Mouse (Mus musculus) adrenal gland, adult 2 months (tissue): Measurements from ENCODE around the gene C1qtnf1. TPM values are rescaled to one million over a fixed set of nuclear protein-coding genes. Genes with fewer than 3 reads are reported as not detected.

Source experiments
- DNase-seq: peaks from one replicate; pipeline ENCODE4 v3.0.0; 2021
- polyA plus RNA-seq: library from polyadenylated mRNA; depleted of rRNA; stranded (reverse); fragments of >200 nt; gene quantifications from 2 replicates; pipeline ENCODE4 v1.2.3, GENCODE M21; 2012
- total RNA-seq, 2 experiments: library from RNA; stranded (reverse); gene quantifications; 2 replicates each; pipeline ENCODE4 v1.2.3; 2021

The C1qtnf1 gene
- total and polyA plus RNA-seq, 3 experiments = 14.8 to 24.8 (median 17.9) TPM

DNA sequence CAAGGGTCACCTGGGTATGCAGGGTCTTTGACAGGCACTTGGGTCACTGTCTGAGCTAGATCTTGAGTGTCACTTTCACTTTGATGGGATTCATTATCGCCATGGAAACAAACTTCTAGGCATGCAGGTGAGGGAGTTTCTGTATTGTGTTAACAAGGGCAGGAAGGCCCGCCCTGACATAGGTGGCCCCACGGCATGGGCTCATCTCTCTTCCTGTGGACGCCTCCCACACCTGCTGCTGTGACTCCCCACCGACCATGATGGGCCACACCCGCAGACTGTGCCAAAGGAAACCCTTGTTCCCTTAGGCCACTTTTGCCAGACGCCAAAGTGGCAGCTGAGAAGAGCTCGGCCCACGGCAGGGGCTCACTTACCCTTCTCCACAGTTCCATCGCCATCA, 17.5 kb upstream of the C1qtnf1 start:
- DNase-seq = no peak

DNA sequence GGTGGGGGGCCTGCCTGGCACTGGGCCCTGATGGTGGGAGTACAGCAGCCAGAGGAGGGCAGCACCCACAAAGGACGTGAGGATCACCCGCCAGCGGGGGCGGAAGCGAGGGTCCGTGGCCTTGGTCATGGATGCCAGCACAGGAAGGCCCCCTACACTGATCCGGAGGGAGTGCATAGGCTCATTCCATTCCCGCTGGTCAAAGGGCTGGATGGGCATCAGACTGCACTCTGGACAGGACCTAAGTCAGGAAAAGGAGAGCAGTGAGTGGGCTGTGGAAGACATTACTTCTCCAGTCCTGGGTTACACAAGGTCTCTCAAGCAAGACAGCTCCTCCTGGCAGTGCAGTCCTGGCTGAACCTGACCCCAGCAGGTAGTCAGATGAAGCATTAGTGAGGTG, 16.7 kb upstream of the C1qtnf1 start:
- no peak for DNase-seq

DNA sequence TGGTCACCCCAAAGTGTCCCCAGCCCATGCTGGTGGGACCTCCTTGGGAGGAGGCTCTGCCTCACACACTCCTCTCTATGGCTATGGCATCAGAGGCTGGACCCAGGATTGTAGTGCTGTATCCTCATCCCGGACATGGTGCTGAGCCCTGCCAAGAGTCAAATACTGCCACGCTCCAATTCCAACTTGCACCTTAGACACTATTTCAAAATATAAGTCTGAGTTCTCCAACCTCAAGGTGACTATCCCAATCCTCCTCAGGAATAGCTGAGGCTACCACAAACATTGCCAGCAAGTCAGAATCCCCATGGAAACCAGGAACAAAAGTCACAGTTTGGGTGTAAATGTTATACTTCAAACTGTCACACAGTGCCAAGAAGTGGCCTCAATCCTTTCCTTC, 15.4 kb upstream of the C1qtnf1 start:
- DNase-seq = no peak

DNA sequence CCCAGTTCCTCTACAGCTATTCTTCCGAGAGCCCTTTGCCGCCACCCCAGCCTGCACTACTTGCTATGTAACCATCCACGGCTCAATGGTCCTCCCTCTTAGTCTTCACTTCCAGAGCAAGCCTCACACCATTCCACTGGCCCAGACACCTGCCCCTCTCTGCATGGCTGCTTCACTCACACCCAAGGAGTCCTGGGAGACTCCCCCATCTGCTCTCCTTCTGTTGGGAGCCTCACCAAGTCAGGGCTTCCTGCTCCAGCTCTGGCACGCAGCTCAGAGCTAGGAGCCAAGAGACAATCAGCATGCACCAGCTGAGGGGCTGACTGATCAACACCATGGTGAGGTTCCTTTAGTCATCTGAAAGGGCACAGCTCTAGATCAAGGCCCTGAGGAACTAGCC, 14.9 kb upstream of the C1qtnf1 start:
- DNase-seq = no peak

DNA sequence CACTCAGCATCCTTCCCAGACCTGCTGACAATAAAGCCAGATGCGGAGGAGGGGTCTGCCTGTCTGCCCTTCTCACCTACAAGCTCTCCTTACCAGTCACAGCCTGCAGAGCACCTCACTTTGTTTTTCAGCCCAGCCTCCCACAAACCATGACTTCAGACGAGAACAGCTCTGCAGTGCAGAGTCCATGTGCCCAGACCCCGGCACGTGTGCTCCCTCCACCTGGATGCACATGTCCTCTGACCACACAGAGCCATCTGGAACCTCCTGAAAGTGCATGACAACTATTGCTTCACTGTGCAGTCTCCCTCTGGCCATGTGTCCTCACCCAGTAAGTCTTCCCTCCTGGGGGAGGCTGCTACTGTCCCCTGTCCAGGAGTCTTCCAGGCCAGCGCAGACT, 13.7 kb upstream of the C1qtnf1 start:
- no peak for DNase-seq

DNA sequence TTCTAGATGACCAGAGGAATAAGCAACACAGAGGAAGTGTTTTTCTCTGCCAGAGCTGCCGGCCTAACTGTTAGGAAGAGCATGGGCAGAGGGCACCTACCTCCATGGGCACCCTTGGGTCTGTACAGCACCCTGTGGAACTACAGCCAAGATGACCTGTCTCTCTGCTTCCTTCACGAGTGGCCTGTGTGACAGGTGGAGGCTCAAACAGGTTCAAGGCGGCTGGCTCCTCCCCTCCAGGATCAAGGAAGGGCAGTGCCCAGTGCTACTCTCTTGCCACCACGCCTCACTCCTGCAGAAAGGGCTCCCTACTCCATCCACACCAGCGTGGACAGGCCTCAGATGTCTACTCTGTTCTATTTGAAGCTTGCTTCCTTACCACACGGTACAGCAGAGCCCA, 12.4 kb upstream of the C1qtnf1 start:
- DNase-seq = no peak

DNA sequence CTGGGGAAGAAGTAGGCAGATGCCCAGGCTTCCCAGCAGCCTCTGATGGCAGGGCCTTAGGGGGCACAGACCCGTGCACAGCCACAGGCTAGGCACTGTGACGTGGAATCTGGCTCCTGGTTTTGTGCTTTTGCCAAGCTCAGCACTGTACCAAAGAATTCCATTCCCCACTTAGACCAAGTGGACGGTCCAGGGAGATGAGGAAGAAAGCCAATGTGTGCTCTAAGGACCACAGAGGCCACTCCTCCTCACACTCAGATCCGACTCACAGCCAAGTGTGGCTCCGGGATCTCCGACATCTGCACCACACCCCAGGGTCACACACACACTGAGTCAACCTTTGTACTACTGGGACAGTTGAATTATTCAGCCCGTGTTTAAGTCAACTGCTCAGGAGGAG, 12.0 kb upstream of the C1qtnf1 start:
- DNase-seq = no peak

DNA sequence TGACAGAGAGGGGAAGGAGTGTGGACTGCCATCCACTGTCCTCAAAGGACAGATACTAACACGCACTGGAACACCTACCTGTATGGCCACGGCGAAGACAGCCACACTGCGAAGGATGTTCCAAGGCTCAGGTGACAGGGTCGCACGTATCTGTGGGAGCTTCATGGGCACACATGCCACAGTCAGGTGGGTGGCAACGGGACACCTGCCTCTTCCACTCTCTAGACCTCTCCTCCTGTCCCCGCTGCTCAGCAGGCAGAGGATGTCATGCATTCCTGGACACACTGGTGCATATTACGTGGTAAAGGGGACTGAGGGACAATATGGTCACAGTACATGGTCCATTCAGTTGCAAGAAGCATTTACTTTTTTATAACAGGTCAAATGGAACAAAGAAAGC, 10.5 kb upstream of the C1qtnf1 start:
- no peak for DNase-seq

DNA sequence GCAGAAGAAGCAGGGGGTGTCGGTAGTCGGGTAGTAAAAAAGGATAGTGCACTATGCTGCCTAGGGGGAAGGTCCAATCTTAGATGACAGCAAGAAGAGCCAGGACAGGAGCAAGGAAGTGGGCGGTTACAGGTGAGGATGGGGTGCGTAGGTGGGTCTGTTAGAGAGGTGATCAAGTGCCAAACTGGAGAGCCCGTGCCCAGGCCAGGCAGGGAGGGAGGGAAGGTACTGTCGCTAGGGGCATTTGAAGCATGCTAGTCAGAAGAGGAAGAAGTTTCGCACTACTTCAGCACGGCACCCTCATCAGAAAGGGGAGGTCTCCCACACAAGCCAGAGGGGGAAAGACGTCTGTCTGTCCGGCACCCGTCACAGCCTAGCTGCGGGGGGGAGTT, 9.6 kb upstream of the C1qtnf1 start:
- DNase-seq = no peak

DNA sequence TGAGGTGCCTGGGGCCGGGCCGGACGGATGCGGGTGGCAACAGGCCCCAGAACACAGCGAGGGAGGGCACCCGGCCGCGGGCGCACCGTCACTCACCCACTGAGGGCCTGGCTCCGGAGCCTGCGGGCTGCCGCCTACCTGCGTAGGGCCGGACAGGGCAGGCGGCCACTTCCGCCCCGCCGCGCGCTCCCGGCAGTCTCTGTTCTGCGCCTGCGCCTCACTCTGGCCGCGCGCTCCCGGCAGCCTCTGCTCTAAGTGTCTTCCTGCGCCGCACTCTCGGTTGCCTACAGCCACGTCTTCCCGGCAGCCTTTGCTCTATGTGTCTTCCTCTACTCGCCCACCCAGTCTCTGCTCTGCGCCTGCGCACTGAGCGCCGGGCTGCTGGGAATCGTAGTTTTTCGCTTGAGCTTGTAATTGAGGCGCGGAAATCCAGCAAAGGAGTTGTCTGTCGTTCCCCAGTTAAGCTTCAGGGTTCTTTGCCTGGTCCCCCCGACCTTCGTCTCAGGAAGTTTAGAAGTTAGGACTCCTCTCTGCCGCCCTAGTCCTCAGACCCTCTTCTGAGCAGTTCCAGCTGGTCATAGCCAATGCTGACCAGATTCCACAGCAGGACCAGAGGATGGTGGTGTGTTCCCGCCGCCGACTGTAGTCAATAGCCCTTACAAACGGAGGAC, 9.0 kb upstream of the C1qtnf1 start, which contains the start of gene Cant1:
Gene Cant1 (minus strand): TSS at position 253 of the 671 bp plus-strand sequence.
- peak; percentile 99 for DNase-seq

DNA sequence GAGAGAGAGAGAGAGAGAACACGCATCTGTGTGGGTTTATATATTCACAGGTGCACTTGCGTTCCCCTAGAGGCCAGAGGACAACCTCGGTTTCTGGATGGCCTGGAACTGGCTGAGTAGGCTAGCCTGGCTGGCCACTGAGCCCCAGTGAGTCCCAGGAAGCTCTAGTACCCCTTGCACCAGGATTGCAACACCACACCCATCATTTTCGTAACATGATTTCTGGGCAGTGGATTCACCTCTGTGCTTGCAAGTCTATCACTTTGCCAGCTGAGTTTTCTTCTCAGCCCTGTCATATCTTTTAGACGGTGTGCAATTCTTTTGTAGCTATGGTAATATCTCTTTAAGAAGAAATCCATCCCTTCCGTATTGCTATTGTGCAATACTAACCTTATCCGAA, 7.7 kb upstream of the C1qtnf1 start:
- no peak for DNase-seq

DNA sequence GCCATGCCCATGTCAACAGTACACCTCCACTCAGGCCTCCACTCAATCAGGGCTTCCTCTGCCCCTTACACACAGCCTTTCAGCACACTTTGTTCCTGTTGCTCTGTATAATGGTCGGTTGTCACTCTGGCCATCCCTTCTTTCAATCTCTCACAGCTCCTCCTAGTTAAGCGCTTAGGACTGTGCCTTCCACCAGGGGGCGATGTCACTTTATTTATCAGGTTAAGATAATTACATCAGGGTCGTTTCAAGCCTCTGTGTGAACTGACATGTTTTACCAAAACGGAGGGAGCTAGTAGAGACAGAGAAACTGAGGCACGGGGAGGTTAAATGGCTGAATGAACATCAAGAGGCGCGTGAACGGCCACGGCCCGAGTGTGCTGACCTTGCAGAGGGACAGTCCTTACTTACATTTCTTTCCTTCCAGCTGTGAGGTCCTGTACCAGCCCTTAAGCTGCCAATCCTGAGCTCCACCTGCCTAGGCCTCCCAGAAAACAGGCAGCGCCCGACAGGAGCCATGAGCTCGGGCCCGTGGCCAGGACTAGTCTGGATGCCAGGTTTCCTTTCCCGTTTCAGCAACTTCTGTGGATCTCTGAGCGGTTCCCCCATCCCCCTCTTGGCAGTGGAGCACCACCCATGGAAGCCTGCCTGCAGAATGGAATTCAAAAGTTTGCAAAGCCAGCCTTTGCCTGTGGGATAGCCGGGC, 4.6 kb upstream of the C1qtnf1 start:
- DNase-seq = peak; percentile 84

DNA sequence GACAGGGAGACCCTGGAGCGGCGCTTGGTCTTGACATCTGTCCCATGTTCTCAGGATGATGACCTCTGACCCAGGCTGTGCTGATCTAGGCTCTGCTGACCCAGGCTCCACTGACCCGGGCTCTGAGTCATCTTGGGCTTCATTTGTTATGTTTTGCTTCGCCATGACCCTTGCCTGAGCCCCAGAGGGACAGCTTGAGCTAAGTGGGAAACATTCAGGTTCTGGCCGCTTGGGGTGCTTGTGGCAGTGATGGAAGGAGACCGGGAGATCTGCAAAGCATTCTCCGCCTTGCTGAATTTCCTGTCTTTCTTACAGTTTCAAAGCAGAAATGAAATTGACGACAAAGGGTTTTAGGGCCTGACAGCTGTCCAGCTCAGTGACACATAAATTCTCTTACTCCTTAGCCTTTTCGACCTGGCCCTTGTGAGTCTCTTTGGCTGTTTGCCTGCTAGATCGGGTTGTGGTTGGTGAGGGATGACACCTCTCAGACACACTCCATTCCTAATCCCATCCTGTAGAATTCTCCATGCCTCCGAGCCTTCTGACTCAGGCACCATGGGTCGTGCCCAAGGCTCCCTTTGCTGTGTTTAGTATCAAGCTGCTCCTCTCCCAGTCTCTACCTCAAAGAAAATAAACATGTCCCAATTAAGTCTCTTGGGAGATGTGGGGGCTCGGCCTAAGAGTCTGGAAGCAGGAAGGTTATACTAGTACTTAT, 3.2 kb upstream of the C1qtnf1 start:
- DNase-seq = no peak

DNA sequence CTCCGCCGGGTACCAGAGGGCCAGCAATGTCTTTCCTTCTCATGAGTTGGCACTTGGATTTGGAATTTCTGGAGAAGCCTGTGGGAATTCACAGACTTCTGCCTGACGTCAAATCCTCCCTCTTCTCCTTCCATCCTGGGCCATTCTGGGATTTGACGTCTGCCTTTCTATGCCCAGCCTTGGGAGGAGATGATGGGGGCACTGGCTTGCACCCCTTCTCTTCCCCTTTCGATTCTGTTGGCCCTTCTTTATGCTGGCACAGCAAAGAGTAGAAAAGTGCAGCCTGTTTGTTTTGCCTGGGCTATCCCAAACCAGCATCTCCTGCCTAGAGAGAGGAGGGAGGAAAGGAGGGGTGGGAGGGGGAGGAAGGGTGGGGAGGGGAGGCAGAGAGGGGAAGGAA, 1.2 kb upstream of the C1qtnf1 start:
- no peak for DNase-seq

DNA sequence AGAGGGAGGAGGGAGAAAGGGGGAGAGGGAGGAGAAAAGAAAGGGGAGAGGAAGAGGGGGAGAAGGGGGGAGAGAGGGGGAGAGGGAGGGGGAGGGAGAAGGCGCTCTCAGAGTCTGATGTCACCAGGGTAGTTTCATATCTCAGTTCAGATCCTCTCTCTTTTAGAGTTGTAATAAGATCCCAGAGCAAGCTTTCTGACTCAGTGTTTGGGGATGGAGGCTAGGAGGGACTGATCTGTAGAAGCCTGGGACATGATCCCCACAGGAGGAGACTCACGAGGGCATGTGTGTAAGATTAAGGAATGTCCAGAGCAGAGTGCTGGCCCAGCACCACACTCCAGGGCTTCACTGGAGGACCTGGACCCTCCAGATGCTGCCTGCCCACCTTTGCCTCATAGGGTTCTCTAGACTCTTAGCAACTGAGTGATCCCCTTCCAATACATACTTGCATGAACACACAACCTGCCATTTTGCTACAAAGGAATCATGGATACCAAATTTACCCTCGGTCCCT, 680 bp upstream of the C1qtnf1 start:
- no peak for DNase-seq

DNA sequence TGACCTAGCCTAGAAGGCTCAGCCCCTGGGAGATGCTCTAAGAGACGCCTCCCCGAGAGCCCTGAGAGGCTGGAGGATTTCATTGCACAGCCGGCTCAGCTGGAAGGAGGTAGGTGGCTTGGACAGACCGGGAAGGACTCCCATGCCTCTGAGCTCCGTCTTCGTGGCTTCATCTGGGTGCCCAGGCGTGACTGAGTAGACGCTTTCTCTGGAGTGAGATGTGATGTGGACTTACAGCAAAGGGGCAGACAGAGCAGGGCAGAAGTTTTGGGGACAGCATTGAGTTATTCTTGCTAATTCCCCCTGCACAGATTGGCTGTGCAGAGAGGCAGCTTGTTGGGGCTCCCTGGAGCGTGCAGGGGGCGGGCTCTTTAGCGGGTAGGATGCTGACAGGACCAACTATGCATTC, 461 bp downstream of the C1qtnf1 start:
- peak; percentile 50 for DNase-seq

DNA sequence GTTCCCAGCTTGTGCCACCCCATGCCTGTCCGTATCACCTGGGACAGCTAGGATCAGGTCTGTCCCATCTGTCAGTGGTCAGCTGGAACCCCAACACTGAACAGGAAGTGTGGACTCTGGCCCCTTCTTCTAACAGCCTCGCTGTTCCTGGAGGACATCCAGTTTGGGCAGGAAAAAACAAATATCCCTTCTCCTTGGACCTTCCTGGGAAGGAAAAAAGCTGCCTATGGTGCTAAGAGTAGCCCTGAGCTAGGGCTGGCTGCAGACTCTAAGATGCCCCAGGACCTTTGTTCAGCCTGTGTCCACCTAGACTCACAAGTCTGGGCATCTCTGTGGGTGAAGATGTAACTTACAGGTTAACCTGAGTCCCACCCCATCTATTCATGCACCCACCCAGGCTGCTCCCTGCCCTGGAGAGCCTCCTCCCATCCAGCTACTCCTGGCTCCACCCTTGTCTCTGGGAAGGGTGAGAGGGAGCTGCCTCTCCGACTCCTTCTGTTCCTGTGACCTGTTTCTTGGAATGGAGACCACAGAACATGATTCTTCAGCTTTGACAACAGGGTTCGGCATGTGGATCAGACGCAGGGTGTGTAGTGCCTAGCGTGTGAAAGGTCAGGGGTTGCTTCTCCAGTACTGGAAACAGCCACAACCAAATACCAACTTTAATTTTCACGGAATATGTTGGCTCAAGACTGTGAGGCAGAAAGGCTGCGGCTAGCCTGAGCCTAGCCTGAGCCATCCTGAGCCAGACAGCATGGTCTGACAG, 1.1 kb downstream of the C1qtnf1 start:
- DNase-seq = no peak

DNA sequence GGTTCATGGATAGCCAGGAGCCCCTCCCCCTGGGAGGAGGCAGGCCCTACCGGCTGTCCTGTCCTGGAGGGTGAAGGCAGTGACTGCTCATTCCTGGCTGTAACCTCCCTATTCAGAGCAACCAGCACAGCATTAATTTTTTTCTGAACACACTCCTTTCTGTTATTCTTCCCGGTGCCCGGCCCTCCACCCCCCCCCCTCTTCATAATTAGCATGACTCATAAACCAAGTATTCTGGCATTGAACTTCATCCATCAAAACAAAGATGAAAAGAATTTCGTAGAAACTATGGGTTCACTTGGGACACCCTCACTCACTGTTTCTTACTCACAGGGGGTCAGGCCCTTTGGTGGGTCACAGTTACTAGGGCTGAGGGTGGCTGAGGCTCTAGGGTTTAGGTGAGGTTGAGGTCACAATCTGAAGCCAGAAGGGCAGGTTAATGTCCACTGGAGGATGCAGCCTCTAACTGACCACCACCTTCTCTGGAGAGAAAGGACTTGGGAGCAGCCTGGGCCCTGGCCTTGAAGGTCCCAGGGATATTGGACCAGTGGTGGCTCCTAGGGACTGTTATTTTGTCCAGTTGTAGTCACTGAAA, 2.4 kb downstream of the C1qtnf1 start:
- DNase-seq = peak; percentile 54

DNA sequence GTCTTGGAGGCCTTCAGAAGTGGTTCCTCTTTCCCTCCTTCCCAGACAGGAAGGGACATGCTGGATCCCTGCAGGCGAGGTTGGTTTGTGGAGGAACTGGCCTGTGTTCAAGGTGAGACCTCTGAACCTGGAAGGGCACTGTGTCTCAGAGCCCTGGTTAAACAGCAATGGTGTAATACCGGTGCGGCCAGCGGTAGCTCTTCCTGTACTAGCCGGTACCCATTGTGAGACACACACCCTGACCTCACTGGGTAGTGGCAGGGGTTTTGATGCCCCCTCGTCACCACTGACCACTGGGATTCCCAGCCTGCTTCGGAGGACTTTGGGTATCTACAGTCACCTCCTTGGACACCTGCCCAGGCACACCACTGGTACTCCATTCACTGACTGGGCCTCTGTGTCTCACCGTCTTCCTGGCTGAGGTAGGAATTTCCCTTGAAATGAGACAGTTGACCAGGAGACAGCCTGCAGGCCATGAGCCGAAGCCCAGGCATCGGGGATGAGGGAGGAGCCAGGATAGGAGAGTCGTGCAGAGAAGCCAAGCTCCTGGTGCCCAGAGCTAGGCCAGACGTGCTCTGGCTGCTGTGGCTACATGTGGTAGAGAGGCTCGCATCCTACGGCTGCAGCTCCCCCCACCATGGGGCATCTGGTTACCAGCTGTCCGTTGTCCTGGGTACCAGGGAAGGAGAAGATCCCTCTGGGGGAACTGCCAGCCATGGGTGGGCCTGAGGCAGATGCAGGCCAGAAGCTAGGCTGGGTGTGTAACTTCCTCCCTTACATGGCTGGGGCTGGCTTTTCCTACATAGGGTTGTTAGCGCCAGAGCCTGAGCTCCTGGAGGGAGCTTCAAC, 3.3 kb downstream of the C1qtnf1 start:
- DNase-seq = no peak

DNA sequence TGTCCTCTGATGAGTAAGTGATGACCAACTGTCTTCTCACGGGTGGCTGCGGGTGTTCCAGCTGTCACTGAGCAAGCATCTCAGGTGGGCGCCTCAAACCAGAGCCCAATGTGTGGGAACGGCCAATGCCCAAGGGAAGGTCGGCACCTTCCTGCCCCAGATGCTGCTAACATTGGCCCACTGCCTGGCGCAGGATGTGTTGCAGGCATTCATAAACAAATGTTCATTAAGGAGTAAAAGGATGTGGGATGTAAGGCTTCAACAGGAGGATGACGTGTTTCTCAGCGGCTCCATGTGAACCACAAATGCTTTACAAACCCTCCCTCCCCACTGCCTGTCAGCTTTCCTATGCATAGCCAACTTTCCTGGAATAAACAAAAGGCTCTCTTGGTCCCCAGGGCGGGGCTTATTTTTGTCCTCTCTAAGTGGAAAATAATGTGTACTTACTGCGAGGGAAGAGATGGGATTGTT, 5.4 kb downstream of the C1qtnf1 start:
- peak; percentile 31 for DNase-seq

DNA sequence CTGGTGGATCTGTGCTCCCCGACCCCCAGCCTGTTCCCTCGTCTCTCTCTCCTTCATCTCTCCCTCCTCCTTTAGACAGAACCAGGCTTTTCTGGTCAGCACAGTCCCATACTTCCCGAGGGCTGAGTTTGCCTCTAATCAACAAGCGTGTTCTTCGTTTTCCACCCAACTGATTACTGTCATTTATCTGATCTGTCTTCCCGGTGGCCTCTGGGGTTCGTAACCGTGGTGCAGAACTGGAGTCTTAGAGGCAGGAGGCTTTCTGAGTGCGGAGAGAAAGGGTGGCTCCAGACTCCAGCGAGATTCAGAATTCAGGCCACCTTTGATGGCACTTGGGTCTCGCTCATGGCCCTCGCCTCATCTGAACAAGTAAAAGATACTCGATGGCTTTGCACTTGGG, 6.1 kb downstream of the C1qtnf1 start:
- DNase-seq = no peak
